Mouse (Mus musculus): ENCODE data around the gene Lef1. TPM values are rescaled to one million over a fixed set of nuclear protein-coding genes. Genes with fewer than 3 reads are reported as not detected.
A peak's percentile ranks its signal among the peaks of the same experiment; 100 is the strongest.

The Lef1 gene
- polyA plus RNA-seq, 1 experiment from 2014 or later, result 60.8 TPM

DNA sequence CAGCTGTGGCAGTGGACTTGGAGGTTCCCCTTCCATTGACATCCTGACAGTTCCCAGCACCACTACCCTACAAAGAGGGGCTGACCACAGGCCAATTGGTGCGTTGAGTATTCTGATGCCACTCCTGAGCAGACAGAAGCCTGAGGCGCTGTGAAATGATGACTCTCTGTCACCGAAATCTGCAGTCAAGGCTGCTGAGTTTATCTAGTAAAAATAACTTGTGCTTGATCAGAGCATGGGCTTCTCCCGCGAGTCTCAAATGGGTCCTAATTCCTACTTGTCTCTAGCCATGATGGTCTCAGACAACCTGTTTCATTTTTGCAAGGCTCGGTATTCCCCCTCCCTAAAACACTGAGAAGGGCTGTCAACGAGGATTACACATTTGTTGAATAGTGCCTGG, 44.8 kb downstream of the Lef1 start:
- H3K36me3 ChIP-seq (ENCODE audit: control insufficient read depth, insufficient read depth, low read length), result no peaks in the 10 kb centered on the region
- H3K4me2 ChIP-seq (ENCODE audit: low read depth, severe bottlenecking), result no peak overlapping the region
- H3K9ac ChIP-seq (ENCODE audit: low read length), result no peak overlapping the region
- DNase-seq (ENCODE audit: low spot score) (no peak), ATAC-seq (ENCODE audit: insufficient number of reproducible peaks, low FRiP score, low TSS enrichment, low read depth) (no peak)
- WGBS, result 71% methylated on average over 7 of the region's 7 CpGs
- peaks cover 27% of the 10 kb centered on the region for H3K4me1 ChIP-seq (ENCODE audit: control insufficient read depth, insufficient read depth, low read length)
- H3K27me3 ChIP-seq (ENCODE audit: control insufficient read depth, insufficient read depth, low read length), result no peaks in the 10 kb centered on the region
- no peak overlapping the region for H3K27ac ChIP-seq (replicated peaks; ENCODE audit: low read depth, low read length)
- no peak overlapping the region for H3K4me3 ChIP-seq (ENCODE audit: low read depth, low read length)
- no peaks in the 10 kb centered on the region for H3K9me3 ChIP-seq (ENCODE audit: control insufficient read depth, low read length)

DNA sequence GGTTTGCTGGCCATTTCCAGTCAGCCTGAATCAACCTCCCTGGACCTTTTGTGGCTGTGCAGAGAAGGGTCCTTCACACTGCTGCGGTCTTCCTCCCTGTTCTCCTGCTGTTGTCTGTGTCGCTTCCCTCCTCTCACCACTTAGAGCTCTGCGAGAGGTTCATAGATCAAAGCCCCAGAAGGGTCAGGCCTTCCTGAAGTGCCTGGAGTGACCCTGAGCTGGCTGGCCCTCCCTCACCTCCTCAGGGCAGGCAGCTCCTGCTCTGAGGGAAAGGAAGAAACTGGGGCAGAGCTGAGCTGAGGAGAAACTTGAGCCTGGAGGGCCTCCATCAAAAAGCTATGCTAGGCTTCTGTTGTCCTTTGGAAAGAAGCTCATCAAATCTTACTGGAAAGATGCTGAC, 45.4 kb downstream of the Lef1 start:
- H3K4me2 ChIP-seq (ENCODE audit: low read depth, severe bottlenecking), result no peak overlapping the region
- H3K9ac ChIP-seq (ENCODE audit: low read length), result no peak overlapping the region
- ATAC-seq (ENCODE audit: insufficient number of reproducible peaks, low FRiP score, low TSS enrichment, low read depth) (no peak), DNase-seq (ENCODE audit: low spot score) (no peak)
- H3K27me3 ChIP-seq (ENCODE audit: control insufficient read depth, insufficient read depth, low read length), result no peaks in the 10 kb centered on the region
- peak overlapping the region; percentile 33; the same call in 1 of the 2 replicates for H3K27ac ChIP-seq (replicated peaks; ENCODE audit: low read depth, low read length)
- H3K9me3 ChIP-seq (ENCODE audit: control insufficient read depth, low read length), result no peaks in the 10 kb centered on the region
- H3K36me3 ChIP-seq (ENCODE audit: control insufficient read depth, insufficient read depth, low read length), result no peaks in the 10 kb centered on the region
- H3K4me1 ChIP-seq (ENCODE audit: control insufficient read depth, insufficient read depth, low read length), result peaks cover 27% of the 10 kb centered on the region
- WGBS, result 8% methylated on average over 3 of the region's 3 CpGs
- H3K4me3 ChIP-seq (ENCODE audit: low read depth, low read length), result no peak overlapping the region

DNA sequence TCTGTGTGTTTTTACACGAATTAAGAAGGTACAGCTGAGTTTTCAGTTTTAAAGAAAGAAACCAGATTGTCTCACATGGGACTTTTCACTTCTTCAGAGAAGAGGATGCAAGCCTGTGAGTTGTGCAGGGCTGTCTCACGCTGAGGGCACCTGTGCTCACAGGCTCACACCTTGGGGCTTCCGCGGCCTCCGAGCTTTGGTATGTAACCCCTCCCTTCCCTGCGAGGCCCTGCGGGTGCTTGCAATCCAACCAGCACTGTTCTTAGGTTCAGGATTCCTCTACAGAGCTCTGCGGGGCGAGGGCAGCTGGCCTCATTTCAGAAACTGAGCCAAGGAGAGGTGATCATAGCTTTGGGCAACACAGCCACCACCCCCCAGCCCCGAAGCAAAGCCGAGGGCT, 46.1 kb downstream of the Lef1 start:
- H3K4me1 ChIP-seq (ENCODE audit: control insufficient read depth, insufficient read depth, low read length), result peaks cover 27% of the 10 kb centered on the region

DNA sequence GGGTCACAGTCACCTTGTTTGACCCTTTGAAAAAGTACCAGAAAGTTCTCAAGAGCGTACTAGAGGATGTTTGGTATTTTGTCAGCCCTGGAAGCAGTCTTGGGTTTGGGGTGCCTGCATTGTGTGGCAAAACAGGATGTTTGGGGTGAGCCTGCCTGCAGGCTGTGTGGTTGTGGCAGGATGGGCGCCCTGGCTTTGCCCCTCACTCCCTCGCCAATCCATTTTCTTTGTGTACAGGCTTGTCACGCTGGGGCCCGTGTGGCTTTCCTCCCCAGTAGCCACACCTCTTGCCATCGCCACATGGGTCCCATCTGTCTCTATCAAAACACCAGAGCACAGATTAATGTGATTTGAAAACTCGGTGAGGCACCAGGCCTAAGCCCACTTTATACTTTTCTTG, 47.2 kb downstream of the Lef1 start:
- Histone ChIP-seq H3K4me3 (ENCODE audit: low read depth, low read length) (no peak overlapping the region), H3K9me3 (ENCODE audit: control insufficient read depth, low read length) (no peaks in the 10 kb centered on the region), H3K4me1 (ENCODE audit: control insufficient read depth, insufficient read depth, low read length) (peaks cover 27% of the 10 kb centered on the region), H3K27me3 (ENCODE audit: control insufficient read depth, insufficient read depth, low read length) (no peaks in the 10 kb centered on the region), H3K9ac (ENCODE audit: low read length) (no peak overlapping the region), H3K4me2 (ENCODE audit: low read depth, severe bottlenecking) (no peak overlapping the region), H3K27ac (replicated peaks; ENCODE audit: low read depth, low read length) (no peak overlapping the region), H3K36me3 (ENCODE audit: control insufficient read depth, insufficient read depth, low read length) (no peaks in the 10 kb centered on the region)
- no peak for ATAC-seq (ENCODE audit: insufficient number of reproducible peaks, low FRiP score, low TSS enrichment, low read depth)
- no peak for DNase-seq (ENCODE audit: low spot score)
- WGBS, result 50% methylated on average over 7 of the region's 7 CpGs

More for the DNA sequence above, 46.1 kb downstream of the Lef1 start:
- no peak for ATAC-seq (ENCODE audit: insufficient number of reproducible peaks, low FRiP score, low TSS enrichment, low read depth)
- Histone ChIP-seq H3K36me3 (ENCODE audit: control insufficient read depth, insufficient read depth, low read length) (no peaks in the 10 kb centered on the region), H3K27ac (replicated peaks; ENCODE audit: low read depth, low read length) (no peak overlapping the region), H3K9me3 (ENCODE audit: control insufficient read depth, low read length) (no peaks in the 10 kb centered on the region), H3K4me3 (ENCODE audit: low read depth, low read length) (no peak overlapping the region), H3K4me2 (ENCODE audit: low read depth, severe bottlenecking) (no peak overlapping the region), H3K9ac (ENCODE audit: low read length) (no peak overlapping the region), H3K27me3 (ENCODE audit: control insufficient read depth, insufficient read depth, low read length) (no peaks in the 10 kb centered on the region)
- DNase-seq (ENCODE audit: low spot score), result no peak
- 26% methylated on average over 11 of the region's 11 CpGs for WGBS

DNA sequence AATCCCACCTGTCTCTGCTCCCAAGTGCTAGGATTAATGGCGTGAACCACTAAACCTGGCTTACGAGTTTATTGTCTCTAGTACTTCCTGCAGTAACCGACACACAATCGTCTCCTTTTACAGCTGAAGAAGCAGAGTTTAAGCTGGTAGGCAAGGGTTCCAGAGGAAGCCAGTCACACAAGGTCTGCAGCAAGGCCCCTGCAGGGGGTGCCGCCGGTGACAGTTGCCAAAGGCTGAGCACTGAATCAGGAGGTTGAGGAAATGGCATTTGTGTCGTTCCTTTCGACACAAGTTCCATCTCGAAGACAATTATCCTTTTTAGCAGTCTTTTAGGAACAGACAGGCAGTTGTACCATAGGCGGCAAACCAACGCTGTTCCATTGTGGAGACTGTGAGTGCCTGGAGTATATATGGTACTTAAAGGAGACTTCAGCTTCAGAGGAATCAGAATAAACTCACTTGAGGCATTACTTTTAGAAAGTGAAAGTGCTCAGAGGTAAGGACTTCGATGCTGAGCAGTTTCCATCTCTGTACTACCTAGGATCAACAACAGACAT, 49.0 kb downstream of the Lef1 start:
- Histone ChIP-seq H3K4me2 (ENCODE audit: low read depth, severe bottlenecking) (no peak overlapping the region), H3K9me3 (ENCODE audit: control insufficient read depth, low read length) (no peaks in the 10 kb centered on the region), H3K4me3 (ENCODE audit: low read depth, low read length) (no peak overlapping the region), H3K9ac (ENCODE audit: low read length) (no peak overlapping the region), H3K27me3 (ENCODE audit: control insufficient read depth, insufficient read depth, low read length) (no peaks in the 10 kb centered on the region), H3K4me1 (ENCODE audit: control insufficient read depth, insufficient read depth, low read length) (peaks cover 27% of the 10 kb centered on the region), H3K36me3 (ENCODE audit: control insufficient read depth, insufficient read depth, low read length) (no peaks in the 10 kb centered on the region), H3K27ac (replicated peaks; ENCODE audit: low read depth, low read length) (no peak overlapping the region)
- ATAC-seq (ENCODE audit: insufficient number of reproducible peaks, low FRiP score, low TSS enrichment, low read depth) (no peak), DNase-seq (ENCODE audit: low spot score) (no peak)
- WGBS, result 51% methylated on average over 12 of the region's 12 CpGs

DNA sequence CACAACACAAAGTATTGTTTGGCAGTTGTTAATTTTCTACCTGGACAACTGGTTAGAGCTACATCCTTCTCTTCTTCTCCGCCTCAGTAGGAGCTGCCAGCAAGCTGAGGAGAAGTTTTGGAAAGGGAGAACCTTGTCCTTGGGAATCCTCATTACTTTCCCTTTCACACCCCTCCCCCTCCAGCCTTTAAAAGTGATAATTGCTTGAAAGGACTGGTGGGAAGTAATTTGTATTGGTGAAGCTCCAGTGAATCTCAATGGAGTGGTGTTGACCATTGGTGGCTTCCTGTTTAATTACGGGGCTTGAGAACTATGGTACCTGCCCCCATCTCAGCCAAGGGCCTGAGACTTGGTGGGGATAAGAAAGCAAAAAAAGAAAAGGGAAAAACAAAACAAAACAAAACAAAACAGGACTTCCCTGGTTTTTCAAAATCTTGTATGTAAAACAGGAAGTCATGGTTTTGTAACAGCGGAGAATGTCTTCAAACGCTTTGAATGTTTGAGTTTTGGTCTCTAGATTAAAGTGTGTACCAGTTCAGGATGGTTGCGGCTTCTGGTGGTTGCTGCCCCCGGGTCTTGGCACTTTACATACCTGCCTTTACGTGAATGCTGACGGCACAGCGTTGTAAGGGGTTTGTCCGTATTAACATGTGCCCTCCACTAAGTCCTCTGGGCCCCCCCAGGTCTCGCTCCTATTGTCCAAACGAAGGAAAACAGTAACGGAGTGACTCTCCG, 49.8 kb downstream of the Lef1 start:
- Histone ChIP-seq H3K9ac (ENCODE audit: low read length) (no peak overlapping the region), H3K36me3 (ENCODE audit: control insufficient read depth, insufficient read depth, low read length) (no peaks in the 10 kb centered on the region), H3K4me3 (ENCODE audit: low read depth, low read length) (no peak overlapping the region), H3K27me3 (ENCODE audit: control insufficient read depth, insufficient read depth, low read length) (no peaks in the 10 kb centered on the region), H3K27ac (replicated peaks; ENCODE audit: low read depth, low read length) (no peak overlapping the region), H3K4me1 (ENCODE audit: control insufficient read depth, insufficient read depth, low read length) (peaks cover 22% of the 10 kb centered on the region), H3K4me2 (ENCODE audit: low read depth, severe bottlenecking) (no peak overlapping the region), H3K9me3 (ENCODE audit: control insufficient read depth, low read length) (no peaks in the 10 kb centered on the region)
- 87% methylated on average over 14 of the region's 14 CpGs for WGBS
- DNase-seq (ENCODE audit: low spot score), result no peak
- no peak for ATAC-seq (ENCODE audit: insufficient number of reproducible peaks, low FRiP score, low TSS enrichment, low read depth)

DNA sequence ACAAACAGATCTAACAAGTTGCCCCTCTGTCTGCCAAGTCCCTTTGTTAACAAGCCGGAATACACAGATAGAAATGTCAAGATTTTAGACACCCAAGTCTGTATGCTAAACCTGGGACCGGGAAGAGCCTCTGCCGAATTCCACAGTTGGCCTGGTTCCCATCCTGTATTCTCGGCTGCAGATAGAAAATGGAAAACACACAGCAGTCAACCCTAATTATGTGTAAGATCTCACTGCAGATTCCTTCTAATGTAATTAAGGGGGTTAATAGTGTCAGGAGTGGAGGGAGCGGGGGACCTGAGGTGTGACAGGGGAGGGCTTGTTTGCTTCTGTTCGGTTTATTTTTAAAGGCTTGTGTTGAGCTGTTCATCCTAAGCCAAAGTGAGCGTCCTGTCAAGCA, 50.6 kb downstream of the Lef1 start:
- DNase-seq (ENCODE audit: low spot score), result no peak
- 77% methylated on average over 7 of the region's 7 CpGs for WGBS
- H3K4me3 ChIP-seq (ENCODE audit: low read depth, low read length), result no peak overlapping the region
- no peak overlapping the region for H3K9ac ChIP-seq (ENCODE audit: low read length)
- H3K4me2 ChIP-seq (ENCODE audit: low read depth, severe bottlenecking), result no peak overlapping the region
- no peak for ATAC-seq (ENCODE audit: insufficient number of reproducible peaks, low FRiP score, low TSS enrichment, low read depth)
- peaks cover 14% of the 10 kb centered on the region for H3K4me1 ChIP-seq (ENCODE audit: control insufficient read depth, insufficient read depth, low read length)
- H3K36me3 ChIP-seq (ENCODE audit: control insufficient read depth, insufficient read depth, low read length), result no peaks in the 10 kb centered on the region
- no peaks in the 10 kb centered on the region for H3K9me3 ChIP-seq (ENCODE audit: control insufficient read depth, low read length)
- H3K27ac ChIP-seq (replicated peaks; ENCODE audit: low read depth, low read length), result no peak overlapping the region
- no peaks in the 10 kb centered on the region for H3K27me3 ChIP-seq (ENCODE audit: control insufficient read depth, insufficient read depth, low read length)

DNA sequence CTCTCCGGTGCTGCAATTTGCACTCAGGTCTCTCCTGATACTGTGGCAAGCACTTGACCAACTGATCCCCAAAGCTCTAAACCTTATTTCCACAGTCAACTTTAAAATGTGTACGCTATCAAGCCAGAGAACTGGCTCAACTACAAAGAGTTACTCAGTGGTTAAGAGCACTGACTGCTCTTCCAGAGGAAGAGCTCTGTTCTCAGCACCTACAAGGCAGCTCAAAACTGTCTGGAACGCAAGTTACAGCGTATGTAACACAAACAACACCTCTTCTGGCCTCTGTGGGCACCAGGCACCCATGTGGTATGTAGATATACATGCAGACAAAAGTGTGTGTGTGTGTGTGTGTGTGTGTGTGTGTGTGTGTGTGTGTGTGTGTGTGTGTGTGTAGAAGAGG, 57.5 kb downstream of the Lef1 start:
- peaks cover 8% of the 10 kb centered on the region; the same call in 1 of the 2 replicates for H3K4me1 ChIP-seq (ENCODE audit: control insufficient read depth, insufficient read depth, low read length)
- H3K9ac ChIP-seq (ENCODE audit: low read length), result no peak overlapping the region
- no peak overlapping the region for H3K27ac ChIP-seq (replicated peaks; ENCODE audit: low read depth, low read length)
- DNase-seq (ENCODE audit: low spot score) (no peak), ATAC-seq (ENCODE audit: insufficient number of reproducible peaks, low FRiP score, low TSS enrichment, low read depth) (no peak)
- no peak overlapping the region for H3K4me3 ChIP-seq (ENCODE audit: low read depth, low read length)
- H3K36me3 ChIP-seq (ENCODE audit: control insufficient read depth, insufficient read depth, low read length), result no peaks in the 10 kb centered on the region
- H3K27me3 ChIP-seq (ENCODE audit: control insufficient read depth, insufficient read depth, low read length), result no peaks in the 10 kb centered on the region
- no peaks in the 10 kb centered on the region for H3K9me3 ChIP-seq (ENCODE audit: control insufficient read depth, low read length)
- 96% methylated on average over 4 of the region's 4 CpGs for WGBS
- no peak overlapping the region for H3K4me2 ChIP-seq (ENCODE audit: low read depth, severe bottlenecking)
